Mouse (Mus musculus): ENCODE results near the gene Sox8. TPM values are rescaled to one million over a fixed set of nuclear protein-coding genes. Genes with fewer than 3 reads are reported as not detected.
A peak's percentile ranks its signal among the peaks of the same experiment; 100 is the strongest.

The Sox8 gene
- polyA plus RNA-seq, 1 experiment from 2014 or later = 4.7 TPM

DNA sequence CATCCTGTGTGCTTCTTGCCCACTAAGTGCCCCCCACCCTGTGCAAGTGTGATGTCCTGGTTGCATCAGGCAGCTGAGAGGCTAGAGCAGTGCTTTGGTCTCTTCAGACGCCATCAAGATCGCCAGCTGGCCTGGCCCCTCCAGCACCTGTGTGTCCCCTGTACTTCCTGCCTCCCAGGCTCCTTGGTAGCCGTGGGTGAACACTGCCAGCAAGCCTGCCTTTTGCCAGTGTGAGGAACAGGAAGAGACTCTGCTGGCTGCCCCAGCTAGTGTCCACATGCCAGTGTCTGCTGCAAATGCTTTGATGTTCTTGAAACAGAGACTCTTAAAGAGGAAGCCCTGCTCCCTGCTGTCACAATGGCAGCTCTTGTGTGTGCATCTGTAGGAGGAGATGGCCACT is 27.1 kb upstream of the Sox8 start:
- Histone ChIP-seq H3K4me3 (no peak overlapping the region), H3K4me1 (no peaks in the 10 kb centered on the region; the same call in 1 of the 2 replicates), H3K9ac (replicated peaks) (no peak overlapping the region), H3K36me3 (peaks cover 15% of the 10 kb centered on the region; the same call in 1 of the 2 replicates), H3K27me3 (peaks cover under 1% of the 10 kb centered on the region; the same call in 1 of the 2 replicates), H3K4me2 (replicated peaks) (no peak overlapping the region), H3K27ac (replicated peaks) (no peak overlapping the region), H3K9me3 (no peaks in the 10 kb centered on the region)
- no peak for ATAC-seq (ENCODE audit: low FRiP score, low read depth)
- 89% methylated on average over 3 of the region's 3 CpGs for WGBS

DNA sequence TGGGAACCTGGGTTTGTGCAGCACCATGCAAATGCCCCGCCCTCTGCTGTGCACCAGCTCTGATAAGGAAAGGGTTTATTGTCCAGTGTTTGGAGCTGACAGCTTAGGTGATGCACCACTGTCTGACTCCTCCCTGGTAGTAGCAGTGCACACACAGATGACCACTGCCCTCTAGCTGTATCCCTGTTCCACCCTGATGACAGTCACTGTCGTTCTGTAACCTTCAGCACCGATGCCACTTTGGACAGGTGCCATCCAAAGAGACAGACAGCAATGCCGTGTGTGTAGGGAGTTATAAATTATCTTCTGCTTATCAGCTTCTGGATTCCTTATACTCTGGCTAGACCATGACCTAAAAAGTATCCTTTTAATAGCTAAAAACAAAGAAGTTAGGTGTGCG is 25.0 kb upstream of the Sox8 start:
- Histone ChIP-seq H3K4me3 (no peak overlapping the region), H3K4me1 (no peaks in the 10 kb centered on the region; the same call in 1 of the 2 replicates), H3K27ac (replicated peaks) (no peak overlapping the region), H3K9me3 (no peaks in the 10 kb centered on the region), H3K27me3 (peaks cover 7% of the 10 kb centered on the region; the same call in 1 of the 2 replicates), H3K9ac (replicated peaks) (no peak overlapping the region), H3K4me2 (replicated peaks) (no peak overlapping the region), H3K36me3 (peaks cover 31% of the 10 kb centered on the region)
- WGBS = 88% methylated on average over 5 of the region's 5 CpGs
- no peak for ATAC-seq (ENCODE audit: low FRiP score, low read depth)

DNA sequence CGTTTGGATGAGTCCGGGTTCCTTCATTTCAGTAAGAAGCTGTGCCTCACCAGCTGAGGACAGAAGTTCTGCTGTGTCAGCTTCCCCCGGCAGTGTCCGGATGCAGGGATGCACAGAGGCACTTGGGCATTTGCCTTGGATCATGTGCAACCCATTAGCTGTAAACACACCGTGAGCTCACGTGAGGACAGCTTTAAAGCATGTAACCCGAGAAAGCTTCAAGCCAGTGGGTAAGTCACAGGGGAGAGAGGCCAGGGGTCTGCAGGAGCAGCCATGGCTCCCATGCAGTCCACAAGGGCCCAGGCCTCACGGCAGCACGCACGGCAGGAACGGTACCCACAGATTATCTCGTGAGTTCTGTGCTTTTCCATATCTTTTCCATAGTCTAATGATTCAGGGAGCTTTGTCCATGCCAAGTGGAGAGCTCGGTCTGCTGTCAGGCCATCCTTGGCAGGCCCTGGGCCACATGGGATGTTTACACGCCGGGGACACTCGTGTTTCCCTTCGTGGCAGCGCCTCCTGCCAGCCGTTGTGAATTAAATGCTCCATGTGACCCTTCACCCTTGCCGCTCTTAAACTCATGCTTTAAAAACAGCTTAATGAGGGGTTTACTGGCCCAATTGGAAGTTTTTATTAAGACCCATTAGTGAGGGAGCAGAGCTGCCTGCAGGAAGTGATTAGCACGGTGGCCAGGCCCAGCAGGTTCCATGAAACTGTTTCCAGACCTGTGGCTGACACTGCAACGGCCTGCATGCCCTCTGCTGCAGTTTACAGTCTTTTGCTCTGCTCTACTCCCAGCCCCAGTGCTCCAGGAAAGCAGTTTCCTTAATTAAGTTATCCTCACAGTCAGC is 23.1 kb upstream of the Sox8 start:
- Histone ChIP-seq H3K36me3 (peaks cover 49% of the 10 kb centered on the region), H3K9me3 (no peaks in the 10 kb centered on the region), H3K4me2 (replicated peaks) (no peak overlapping the region), H3K27ac (replicated peaks) (no peak overlapping the region; the same call in 1 of the 2 replicates), H3K4me1 (no peaks in the 10 kb centered on the region; the same call in 1 of the 2 replicates), H3K27me3 (peaks cover 7% of the 10 kb centered on the region; the same call in 1 of the 2 replicates), H3K4me3 (no peak overlapping the region), H3K9ac (replicated peaks) (no peak overlapping the region)
- ATAC-seq (ENCODE audit: low FRiP score, low read depth) = no peak
- WGBS = 69% methylated on average over 22 of the region's 22 CpGs

DNA sequence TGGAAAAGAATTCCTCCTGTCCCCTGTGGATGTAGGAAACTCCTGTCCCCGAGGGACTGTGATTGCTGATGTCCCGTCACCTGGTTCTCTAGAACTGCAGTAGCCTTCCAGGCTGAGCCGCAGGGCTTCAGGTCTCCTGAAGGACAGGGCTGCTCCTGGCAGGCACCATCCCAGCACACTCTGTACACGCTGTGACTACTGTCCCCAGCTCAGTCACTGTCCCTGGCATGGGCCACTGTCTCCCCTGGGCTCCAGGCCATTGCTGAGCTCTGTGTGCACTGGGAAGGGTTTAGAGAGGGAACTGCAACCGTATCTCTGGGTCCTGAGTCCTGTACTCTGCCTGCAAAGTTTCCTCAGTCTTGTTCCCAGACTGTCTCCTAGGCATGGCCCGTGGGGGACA is 21.9 kb upstream of the Sox8 start:
- Histone ChIP-seq H3K4me2 (replicated peaks) (no peak overlapping the region), H3K9ac (replicated peaks) (no peak overlapping the region), H3K4me1 (no peaks in the 10 kb centered on the region; the same call in 1 of the 2 replicates), H3K27ac (replicated peaks) (no peak overlapping the region), H3K36me3 (peaks cover 56% of the 10 kb centered on the region), H3K4me3 (no peak overlapping the region), H3K9me3 (no peaks in the 10 kb centered on the region), H3K27me3 (peaks cover 7% of the 10 kb centered on the region; the same call in 1 of the 2 replicates)
- WGBS = 91% methylated on average over 6 of the region's 6 CpGs
- no peak for ATAC-seq (ENCODE audit: low FRiP score, low read depth)

DNA sequence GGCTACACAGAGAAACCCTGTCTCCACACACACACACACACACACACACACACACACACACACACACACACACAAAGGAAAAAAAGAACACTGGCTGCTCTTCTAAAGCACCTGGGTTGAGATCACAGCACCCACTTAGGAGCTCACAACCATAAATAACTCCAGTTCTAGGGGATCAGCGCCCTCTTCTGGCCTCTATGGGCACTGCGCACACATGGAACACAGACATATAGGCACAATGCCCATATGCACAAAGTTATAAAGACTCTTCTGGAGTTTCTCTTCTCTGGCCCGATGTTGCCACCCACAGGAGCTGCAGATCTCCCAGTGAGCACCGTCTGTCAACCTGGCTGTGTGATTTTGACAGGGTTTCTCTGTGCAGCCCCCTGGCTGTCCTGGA is 20.5 kb upstream of the Sox8 start:
- H3K36me3 ChIP-seq = peaks cover 61% of the 10 kb centered on the region

DNA sequence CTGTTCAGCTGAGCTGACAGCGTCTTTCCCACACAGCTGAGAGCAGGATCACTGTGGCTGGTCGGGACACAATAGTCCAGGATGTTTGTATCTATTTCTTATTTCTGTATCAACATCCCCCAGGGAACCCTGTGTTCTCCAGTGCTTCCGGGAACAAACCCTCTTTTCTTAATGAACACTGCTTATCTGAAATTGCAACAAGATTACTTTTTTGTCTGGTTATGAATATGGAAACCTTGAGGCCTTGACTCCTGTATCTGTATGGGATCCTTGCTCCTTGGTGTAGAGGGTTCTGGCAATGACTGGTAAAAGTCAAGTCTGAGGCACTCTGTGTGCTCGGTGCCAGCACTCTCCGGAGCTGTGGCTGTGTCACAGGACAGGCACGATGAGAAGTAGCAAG is 19.6 kb upstream of the Sox8 start:
- no peak for ATAC-seq (ENCODE audit: low FRiP score, low read depth)
- Histone ChIP-seq H3K9me3 (no peaks in the 10 kb centered on the region), H3K4me1 (no peaks in the 10 kb centered on the region; the same call in 1 of the 2 replicates), H3K4me2 (replicated peaks) (no peak overlapping the region), H3K9ac (replicated peaks) (no peak overlapping the region), H3K4me3 (no peak overlapping the region), H3K27ac (replicated peaks) (no peak overlapping the region), H3K36me3 (peaks cover 69% of the 10 kb centered on the region), H3K27me3 (peaks cover 7% of the 10 kb centered on the region; the same call in 1 of the 2 replicates)
- 92% methylated on average over 6 of the region's 6 CpGs for WGBS

More for the DNA sequence above, 20.5 kb upstream of the Sox8 start:
- no peaks in the 10 kb centered on the region for H3K9me3 ChIP-seq
- H3K27me3 ChIP-seq = peaks cover 7% of the 10 kb centered on the region; the same call in 1 of the 2 replicates
- H3K4me2 ChIP-seq (replicated peaks) = no peak overlapping the region
- no peak for ATAC-seq (ENCODE audit: low FRiP score, low read depth)
- H3K4me1 ChIP-seq = no peaks in the 10 kb centered on the region; the same call in 1 of the 2 replicates
- H3K4me3 ChIP-seq = no peak overlapping the region
- H3K27ac ChIP-seq (replicated peaks) = no peak overlapping the region
- 86% methylated on average over 4 of the region's 4 CpGs for WGBS
- H3K9ac ChIP-seq (replicated peaks) = no peak overlapping the region

DNA sequence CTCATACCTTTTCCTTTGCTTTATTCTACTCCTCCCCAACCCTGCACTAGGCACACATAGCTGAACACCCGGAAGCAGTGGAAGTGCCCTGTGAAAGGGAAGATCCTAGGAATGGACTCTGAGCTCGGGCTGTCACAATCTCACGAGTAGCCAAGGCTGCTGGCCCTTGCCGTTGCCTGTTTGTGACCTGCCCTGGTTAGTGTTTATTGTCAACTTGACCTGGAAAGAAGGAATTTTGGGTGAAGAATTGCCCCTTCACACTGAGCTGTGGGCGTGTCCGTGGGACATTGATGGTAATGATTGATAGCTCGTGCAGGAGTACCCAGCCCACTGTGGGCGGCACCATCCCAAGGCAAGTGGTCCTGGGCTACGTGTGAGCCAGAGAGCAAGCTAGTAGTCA is 14.2 kb upstream of the Sox8 start:
- Histone ChIP-seq H3K27me3 (no peaks in the 10 kb centered on the region), H3K4me1 (peaks cover 11% of the 10 kb centered on the region), H3K36me3 (peaks cover 42% of the 10 kb centered on the region; the same call in 1 of the 2 replicates), H3K9me3 (no peaks in the 10 kb centered on the region), H3K27ac (replicated peaks) (no peak overlapping the region), H3K4me3 (no peak overlapping the region), H3K4me2 (replicated peaks) (no peak overlapping the region), H3K9ac (replicated peaks) (no peak overlapping the region)
- 97% methylated on average over 9 of the region's 9 CpGs for WGBS
- no peak for ATAC-seq (ENCODE audit: low FRiP score, low read depth)

DNA sequence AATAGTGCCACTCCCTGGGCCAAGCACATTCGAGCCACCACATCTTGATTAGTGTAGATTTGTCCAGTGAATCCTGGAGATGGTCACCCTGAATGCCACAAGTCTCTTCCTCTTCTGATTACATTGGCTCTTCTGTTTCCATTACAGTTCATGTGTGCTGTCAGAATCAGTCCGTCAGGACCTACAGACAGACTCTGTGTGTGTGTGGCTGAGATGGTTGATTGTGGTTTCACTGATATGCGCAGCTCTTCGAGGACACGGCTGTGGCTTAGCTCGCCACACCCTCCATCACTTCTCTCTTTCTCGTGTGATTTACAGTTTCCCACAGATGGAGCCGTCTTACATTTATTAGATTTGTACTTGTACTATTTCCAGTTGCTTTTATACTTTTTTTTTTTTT is 13.4 kb upstream of the Sox8 start:
- H3K36me3 ChIP-seq = peaks cover 34% of the 10 kb centered on the region; the same call in 1 of the 2 replicates
- H3K27me3 ChIP-seq = no peaks in the 10 kb centered on the region
- no peak overlapping the region for H3K9ac ChIP-seq (replicated peaks)
- ATAC-seq (ENCODE audit: low FRiP score, low read depth) = no peak
- WGBS = 95% methylated on average over 8 of the region's 8 CpGs
- no peak overlapping the region for H3K4me3 ChIP-seq
- H3K27ac ChIP-seq (replicated peaks) = no peak overlapping the region
- H3K4me2 ChIP-seq (replicated peaks) = no peak overlapping the region
- no peaks in the 10 kb centered on the region for H3K9me3 ChIP-seq
- peaks cover 14% of the 10 kb centered on the region for H3K4me1 ChIP-seq

DNA sequence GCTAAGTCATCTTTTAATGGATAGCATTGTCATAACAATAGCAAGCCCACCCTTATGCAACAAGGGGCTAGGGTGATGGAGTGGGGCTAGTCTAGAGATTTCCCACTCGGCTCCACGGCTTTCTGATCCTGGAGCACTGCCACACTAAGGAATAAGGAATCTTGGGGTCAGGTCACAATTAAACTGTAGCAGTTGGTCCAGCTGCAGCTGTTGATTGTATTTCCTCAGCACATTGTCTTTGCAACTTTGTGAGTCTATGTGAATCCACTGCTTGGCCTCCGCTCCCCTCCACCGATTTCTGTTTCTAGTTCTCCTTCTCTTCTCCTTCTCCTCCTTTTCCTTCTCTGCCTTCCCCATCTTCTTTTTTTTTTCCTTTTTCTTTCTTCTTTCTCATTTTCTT is 12.6 kb upstream of the Sox8 start:
- Histone ChIP-seq H3K4me1 (peaks cover 20% of the 10 kb centered on the region), H3K36me3 (peaks cover 30% of the 10 kb centered on the region; the same call in 1 of the 2 replicates), H3K9ac (replicated peaks) (no peak overlapping the region), H3K4me3 (no peak overlapping the region), H3K9me3 (no peaks in the 10 kb centered on the region), H3K27ac (replicated peaks) (no peak overlapping the region), H3K4me2 (replicated peaks) (no peak overlapping the region), H3K27me3 (no peaks in the 10 kb centered on the region)
- WGBS = 84% methylated on average over 4 of the region's 4 CpGs
- no peak for ATAC-seq (ENCODE audit: low FRiP score, low read depth)

DNA sequence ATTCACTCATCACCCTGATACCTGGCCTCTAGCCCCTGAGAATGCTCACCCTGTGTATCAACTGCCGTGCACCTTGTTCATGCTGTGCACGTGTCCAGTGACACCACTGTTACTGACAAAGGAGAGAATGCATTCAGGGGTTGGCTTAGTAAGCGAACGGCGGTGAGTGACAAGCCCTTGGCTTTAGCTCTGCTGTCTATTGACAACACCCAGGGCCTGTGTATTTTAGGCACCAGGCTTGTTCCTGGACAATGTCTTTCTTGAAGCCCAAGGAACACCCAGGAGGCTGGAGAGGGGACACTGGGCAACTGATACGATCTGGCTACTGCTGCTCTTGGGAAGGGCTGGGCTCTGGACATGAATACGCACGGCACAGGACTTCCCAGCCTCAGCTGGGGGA is 11.6 kb upstream of the Sox8 start:
- no peak overlapping the region for H3K4me2 ChIP-seq (replicated peaks)
- ATAC-seq (ENCODE audit: low FRiP score, low read depth) = no peak

DNA sequence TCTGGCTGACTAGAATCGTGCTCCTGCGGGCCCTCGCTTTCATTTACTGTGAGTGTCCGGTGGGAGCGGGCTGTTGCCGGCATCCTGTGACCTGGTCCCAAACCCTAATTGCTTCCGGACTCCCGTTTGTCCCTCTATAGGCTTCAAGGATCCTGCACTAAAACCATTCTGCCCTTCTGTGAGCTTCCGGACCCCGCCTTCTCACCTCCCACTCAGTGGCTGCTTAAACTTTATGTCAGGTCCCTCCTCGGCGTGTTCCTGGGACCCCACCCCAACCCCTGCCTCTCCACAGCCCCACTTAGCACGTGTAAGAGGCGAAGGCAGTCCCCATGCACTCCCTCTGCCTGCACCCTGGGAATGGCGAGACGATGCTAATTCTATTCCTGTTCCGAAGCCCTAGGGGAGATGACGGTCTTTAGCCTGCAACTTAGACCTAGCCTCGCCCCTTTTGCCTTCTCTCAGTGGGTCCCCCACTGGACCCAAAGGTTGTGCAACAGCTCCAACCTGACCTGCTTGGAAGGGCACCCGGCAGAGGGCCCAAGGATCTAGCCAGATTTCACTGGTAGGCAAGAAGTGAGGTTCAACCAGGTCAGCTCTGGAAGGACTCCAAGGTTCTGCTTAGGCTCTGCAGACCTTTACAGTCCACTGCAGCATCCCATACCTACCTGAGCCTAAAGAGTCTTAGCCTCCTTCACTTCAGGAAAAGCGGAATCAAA is 9.0 kb upstream of the Sox8 start:
- peaks cover 11% of the 10 kb centered on the region for H3K27me3 ChIP-seq
- WGBS = 7% methylated on average over 21 of the region's 21 CpGs
- H3K9me3 ChIP-seq = no peaks in the 10 kb centered on the region
- peak overlapping the region; percentile 78 for H3K4me3 ChIP-seq
- peak overlapping the region; percentile 77 for H3K27ac ChIP-seq (replicated peaks)
- no peaks in the 10 kb centered on the region for H3K36me3 ChIP-seq
- ATAC-seq (ENCODE audit: low FRiP score, low read depth) = peak; percentile 72
- H3K9ac ChIP-seq (replicated peaks) = peak overlapping the region; percentile 88
- peak overlapping the region; percentile 82 for H3K4me2 ChIP-seq (replicated peaks)
- H3K4me1 ChIP-seq = peaks cover 20% of the 10 kb centered on the region

More for the DNA sequence above, 11.6 kb upstream of the Sox8 start:
- WGBS = 89% methylated on average over 8 of the region's 8 CpGs
- Histone ChIP-seq H3K27ac (replicated peaks) (no peak overlapping the region), H3K36me3 (0 out of 2 replicates have a peak, but pooled peaks cover 20% of the 10 kb centered on the region), H3K27me3 (peaks cover 7% of the 10 kb centered on the region), H3K4me1 (peaks cover 20% of the 10 kb centered on the region), H3K9ac (replicated peaks) (no peak overlapping the region), H3K9me3 (no peaks in the 10 kb centered on the region), H3K4me3 (no peak overlapping the region)

DNA sequence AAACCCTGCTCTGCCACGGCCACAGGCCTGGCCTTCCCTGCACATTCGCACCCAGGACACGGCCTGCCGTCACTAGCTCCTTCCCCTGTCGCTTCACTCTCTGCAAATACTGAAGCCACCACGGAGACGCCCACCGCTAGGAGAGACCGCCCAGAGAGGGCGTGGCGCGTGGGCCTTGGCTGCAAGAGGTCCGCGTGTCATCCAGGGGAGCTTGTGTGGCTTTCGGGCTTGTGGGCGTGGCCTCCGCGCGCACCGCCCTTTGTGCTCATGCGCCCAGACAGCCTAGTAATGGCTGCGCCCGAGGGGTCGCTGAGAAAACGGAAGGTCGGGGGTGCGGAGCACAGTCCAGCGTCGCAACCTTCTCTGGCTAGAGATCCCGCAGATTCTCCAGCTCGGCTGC is 8.4 kb upstream of the Sox8 start, which contains the start of gene Lmf1:
TSS of gene Lmf1 (plus strand) at position 166 of the 400 bp plus-strand sequence.
- peak within 1 kb of the TSS; percentile 82 for H3K4me2 ChIP-seq (replicated peaks)
- peak within 1 kb of the TSS; percentile 88 for H3K9ac ChIP-seq (replicated peaks)
- H3K36me3 ChIP-seq = no peaks in the 10 kb centered on the region
- H3K27me3 ChIP-seq = peaks cover 17% of the 10 kb centered on the region
- H3K4me3 ChIP-seq = peak within 1 kb of the TSS; percentile 78
- peak within 1 kb of the TSS; percentile 77 for H3K27ac ChIP-seq (replicated peaks)
- H3K4me1 ChIP-seq = peaks cover 20% of the 10 kb centered on the region
- no peaks in the 10 kb centered on the region for H3K9me3 ChIP-seq
- WGBS = under 1% methylated on average over 30 of the region's 31 CpGs
- ATAC-seq (ENCODE audit: low FRiP score, low read depth) = peak; percentile 96
